Mouse (Mus musculus): ENCODE measurements around the gene Ldhb.
"Not testable (repeated sequence)": the region's sequence is repeated elsewhere in the genome, so short reads cannot be mapped to it uniquely, and the experiment has no call there.

Ldhb gene

DNA sequence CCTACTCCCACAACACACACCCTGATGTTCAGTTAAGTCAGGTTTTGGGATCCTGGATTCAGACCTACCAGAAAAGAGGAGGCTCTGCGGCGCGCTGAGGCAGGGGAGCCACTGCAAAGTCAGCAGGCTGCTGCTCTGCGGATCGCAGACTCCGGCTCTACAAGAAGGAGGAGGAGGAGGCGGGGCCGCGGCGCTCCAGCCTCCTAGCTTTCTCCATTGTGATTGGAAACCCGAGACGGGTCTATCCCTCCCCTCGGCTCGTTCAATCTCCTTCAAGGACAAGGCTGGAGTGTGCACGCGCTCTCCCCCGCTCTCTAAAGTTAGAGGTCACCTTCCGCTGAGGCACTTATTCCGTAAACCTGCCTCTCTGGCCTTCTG is at the start of gene Ldhb:
TSS of gene Ldhb (minus strand) at position 173 of the 378 bp plus-strand sequence.
- peak; percentile 75 for DNase-seq

DNA sequence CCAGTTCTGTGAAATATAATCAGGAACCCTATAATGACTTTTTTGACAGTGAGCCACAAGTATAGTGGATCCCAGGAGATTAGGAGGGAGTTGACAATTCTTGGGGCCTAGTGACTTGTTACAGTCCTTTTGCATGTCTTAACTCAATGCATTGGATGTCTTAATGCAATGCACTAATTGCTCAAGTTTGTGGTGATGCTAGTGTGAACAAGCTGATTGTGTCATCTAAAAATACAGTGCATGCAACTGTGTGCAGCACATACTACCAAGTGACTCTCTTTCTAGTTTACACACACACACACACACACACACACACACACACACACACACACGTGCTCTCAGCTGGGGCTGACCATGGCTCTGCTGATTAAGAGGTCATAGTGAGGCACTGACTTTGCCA is 48.2 kb upstream of the Ldhb start:
- no peak for DNase-seq

GRCm38 (mm10) chr6:142551482-142551881 is 43.7 kb upstream of the Ldhb start:
- no peak for DNase-seq

DNA sequence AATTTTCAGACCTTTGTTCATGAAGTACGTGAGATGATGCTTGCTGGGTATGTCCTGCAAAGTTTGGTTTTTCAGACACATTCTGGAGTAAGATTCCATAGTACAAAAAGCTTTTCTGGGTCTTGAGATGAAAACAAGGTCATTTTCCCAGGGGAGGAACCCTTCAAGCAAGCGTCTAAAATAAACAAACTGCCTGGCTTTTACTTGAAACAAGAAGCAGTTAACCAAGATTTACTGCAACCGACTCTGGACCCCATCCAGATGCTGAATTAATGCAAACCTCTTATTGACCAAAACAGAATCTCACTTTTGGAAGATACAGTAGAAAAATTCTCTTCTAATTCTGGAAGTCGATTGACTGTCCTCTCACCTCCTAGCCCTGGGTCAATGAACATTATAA is 43.1 kb upstream of the Ldhb start:
- DNase-seq: no peak

DNA sequence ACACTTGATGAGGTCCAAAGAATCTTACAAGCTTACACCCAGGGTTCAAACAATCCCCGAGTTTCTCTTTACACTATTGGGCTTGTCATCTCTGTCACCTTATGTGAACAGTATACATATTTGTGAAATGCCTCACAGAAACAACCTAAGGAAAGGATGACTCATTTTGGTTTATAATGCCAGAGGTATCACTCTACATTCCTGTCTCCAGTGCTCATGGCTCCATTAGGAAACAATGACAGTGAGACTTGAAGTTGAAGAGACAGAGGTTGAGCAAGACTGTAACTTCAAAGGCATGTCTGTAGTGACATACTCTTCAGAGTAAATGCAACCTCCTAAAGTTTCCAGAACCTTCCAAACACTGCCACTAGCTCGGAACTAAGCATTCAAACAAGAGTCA is 40.6 kb upstream of the Ldhb start:
- DNase-seq: no peak

DNA sequence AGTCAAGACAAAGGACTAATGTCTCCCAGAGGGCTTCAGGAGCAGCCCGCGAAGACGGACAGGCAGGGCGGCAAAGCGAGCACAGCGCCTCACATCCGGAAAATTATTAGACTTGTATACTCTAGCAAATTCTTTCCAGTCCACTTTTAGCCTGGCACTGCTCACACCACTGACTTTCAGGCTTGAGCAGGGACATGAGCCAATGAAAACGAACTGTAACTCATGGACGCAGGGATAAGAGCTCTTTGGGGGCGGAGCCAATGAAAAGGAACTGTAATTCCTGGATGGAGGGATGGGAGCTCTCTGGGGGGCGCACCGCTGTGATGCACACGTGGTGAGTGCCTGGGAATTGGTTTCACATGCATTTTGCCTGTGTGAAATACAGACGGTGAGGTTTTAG is 37.4 kb upstream of the Ldhb start:
- DNase-seq: no peak

DNA sequence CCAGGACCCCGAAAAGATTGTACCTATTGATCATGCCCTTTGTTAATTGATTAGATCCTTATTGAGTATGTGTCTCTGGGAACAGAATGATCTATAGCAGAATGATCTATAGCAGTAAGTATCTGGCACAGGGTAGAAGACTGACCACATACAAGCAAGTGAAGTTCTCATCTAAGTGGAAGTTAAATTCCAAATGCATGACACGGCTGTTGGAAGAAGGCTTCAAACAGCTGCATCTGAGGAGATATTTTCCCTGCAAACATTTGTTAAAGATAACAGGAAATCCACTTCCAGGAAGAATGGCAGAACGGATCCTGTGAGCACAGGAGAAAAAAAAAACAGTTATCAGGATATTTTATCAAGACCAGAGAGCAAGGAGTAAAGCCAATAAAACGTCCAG is 35.9 kb upstream of the Ldhb start:
- DNase-seq: no peak

GRCm38 (mm10) chr6:142542800-142543175 is 35.0 kb upstream of the Ldhb start:
- DNase-seq: no peak

DNA sequence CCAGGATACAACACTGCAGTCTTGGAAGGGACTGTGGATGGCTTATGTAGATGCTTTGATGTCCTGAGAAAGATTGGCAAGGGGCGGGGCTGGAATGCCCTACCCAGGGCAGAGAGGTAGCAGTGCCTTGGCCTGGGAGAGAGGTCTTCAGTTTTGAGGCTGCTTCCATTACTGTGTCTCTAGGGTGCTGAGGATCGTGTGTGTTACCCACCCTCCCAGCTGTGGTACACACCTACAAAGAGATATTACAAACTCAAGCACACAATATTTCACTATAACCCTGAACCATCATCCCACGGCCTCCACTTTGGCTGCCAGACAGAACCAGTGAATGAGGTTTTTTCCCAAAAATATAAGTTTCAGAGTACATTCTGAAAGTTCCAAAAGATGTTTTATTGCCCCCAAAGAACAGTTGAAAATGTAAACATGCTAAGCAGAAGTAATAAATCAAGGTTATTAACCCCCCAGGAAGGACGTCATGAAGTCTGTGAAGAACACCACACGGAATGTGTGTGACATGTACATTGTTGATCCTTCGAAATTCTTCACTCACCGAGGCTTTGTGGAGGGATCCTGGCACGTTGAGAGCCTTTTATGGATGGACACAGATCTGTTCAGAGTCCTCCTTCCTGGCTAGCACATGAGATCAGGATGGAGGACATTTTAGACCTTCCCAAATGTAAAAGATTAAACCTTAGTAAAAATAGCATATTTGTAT is 34.5 kb upstream of the Ldhb start:
- no peak for DNase-seq

DNA sequence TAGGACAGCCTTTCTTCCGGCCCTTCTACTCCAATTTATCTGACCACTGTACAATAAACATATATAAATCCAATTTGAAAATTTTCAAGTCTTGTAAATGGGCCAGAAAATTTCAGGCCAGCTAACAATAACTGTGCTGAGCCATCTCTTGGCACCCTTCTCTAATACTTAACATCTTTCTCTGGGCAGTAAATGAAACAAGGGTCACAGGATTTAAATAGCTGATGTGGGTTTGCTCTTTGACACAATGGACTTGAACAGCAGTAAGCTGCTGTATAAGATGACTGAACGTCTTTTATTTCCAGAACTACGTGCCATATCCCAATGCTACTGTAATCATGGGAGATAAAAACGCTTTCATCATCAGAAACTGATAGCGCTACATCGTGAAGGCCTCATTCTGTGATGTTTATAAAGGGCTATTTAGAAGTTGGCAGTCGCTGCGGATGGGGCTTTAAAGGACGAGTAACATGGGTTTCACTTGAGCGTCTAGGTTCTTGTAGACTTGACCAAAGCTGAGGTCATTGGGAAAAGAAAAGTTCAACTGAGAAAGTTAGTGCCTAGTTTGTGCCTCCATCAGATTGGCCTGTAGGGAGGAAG is 32.9 kb upstream of the Ldhb start:
- DNase-seq: no peak

DNA sequence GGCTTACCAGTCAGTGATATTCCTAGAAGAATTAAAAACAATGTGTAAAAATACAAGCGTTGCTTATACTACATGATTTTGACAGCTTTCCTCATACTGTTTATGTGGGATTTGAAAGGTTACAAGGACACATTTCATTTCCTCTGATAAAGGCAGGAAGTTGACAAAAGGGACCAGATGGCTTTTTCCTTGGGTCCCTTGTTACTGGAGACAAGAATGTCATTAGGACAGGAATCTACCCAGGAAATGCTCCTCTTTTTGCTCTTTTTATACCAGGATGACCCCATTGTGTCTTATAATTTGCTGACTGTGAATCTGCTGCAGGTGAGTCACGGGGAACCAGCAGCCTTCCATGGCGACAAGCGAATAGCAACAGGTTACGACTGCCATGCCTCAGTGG is 32.4 kb upstream of the Ldhb start:
- no peak for DNase-seq

DNA sequence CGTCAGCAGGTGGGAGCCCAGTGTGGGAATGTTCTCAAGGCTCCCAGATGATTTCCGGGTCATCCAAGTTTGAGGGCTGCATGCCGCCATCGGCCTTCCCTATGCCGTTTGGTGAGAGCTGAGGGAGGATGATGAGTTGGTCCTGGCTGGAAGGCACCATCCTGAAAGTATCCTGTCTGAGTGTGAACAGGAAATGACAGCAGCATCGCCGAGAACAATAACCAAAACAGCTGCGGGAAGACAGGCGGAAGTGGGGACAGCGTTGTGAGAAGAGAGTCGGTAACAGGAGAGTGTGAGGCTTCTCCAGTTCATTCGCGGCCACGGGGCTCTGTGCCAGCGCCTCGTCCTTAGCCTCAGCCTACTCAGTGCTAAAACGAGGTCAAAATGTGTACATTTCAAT is 30.7 kb upstream of the Ldhb start:
- no peak for DNase-seq

DNA sequence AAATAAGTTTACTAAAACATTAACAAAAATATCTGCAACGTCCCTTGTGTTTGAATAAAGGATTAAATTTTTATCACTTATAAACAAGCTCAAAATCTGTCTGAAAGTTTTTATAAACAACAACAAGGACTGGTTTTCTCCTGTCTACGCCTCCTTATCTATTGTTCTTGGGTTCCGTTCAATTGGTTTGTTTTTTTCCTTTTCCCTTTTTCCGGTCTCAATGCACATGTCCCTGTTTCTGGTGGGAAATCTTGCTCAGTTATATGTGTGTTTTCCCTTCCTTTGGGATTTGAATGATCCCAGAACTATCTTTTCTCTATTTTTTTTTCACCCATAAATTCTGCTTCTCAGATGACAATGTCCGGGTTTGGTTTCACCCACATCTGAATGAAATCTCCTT is 25.7 kb upstream of the Ldhb start:
- DNase-seq: no peak

GRCm38 (mm10) chr6:142532686-142533085 is 24.9 kb upstream of the Ldhb start:
- DNase-seq: no peak

DNA sequence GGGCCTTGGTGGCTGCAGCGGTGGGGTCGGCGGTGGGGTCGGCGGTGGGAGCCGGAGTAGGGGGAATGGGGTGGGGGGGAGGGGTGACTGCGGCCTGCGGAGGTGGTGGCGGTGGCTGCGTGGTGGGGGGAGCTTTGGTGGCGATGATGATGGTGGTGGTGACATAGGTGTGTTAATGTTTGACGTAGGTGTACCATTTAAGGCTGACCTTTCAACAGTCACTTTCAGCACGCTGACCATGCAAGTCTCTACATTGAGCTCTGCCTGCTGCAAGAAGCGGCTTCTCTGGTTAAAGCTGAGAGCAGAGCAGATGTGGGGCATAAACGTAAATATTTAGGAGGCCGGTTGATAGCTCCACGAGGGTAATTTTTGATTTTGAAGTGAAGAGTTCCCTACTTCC is 24.4 kb upstream of the Ldhb start:
- DNase-seq: no peak

- peak; percentile 26 for DNase-seq
Observed at GRCm38 (mm10) chr6:142530378-142530777, 22.6 kb upstream of the Ldhb start.

GRCm38 (mm10) chr6:142529680-142530079 is 21.9 kb upstream of the Ldhb start:
- DNase-seq: no peak

GRCm38 (mm10) chr6:142527931-142528562 is 20.3 kb upstream of the Ldhb start:
- no peak for DNase-seq

- peak; percentile 54 for DNase-seq
Observed at GRCm38 (mm10) chr6:142524635-142525308, 17.0 kb upstream of the Ldhb start.

GRCm38 (mm10) chr6:142521591-142522110 is 13.9 kb upstream of the Ldhb start:
- DNase-seq: no peak

GRCm38 (mm10) chr6:142519110-142519509 is 11.4 kb upstream of the Ldhb start:
- no peak for DNase-seq

GRCm38 (mm10) chr6:142515379-142515778 is 7.6 kb upstream of the Ldhb start:
- not testable (repeated sequence) for DNase-seq

DNA sequence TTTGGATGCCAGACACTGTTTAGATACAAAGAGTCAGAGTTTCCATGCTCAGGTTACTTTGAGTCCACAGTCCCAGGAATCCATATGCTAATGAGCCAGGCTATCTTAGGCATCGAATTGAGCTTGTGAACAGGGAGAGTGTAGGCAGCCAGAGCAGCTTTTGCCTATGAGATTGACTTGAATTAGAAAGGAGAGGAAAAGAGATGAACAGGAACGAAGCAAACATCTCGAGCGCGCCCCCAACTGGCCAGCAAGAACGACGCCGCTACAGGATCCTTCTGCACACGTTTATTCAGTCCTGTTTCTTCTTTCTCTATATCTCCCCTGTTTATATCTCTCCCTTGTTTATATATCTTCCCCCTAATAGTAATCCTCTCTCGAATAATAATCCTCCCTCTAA is 7.2 kb upstream of the Ldhb start:
- DNase-seq: peak; percentile 40

GRCm38 (mm10) chr6:142512902-142513301 is 5.1 kb upstream of the Ldhb start:
- no peak for DNase-seq
